ENCODE assay signal across 8 mouse cellular contexts in the genomic region with DNA sequence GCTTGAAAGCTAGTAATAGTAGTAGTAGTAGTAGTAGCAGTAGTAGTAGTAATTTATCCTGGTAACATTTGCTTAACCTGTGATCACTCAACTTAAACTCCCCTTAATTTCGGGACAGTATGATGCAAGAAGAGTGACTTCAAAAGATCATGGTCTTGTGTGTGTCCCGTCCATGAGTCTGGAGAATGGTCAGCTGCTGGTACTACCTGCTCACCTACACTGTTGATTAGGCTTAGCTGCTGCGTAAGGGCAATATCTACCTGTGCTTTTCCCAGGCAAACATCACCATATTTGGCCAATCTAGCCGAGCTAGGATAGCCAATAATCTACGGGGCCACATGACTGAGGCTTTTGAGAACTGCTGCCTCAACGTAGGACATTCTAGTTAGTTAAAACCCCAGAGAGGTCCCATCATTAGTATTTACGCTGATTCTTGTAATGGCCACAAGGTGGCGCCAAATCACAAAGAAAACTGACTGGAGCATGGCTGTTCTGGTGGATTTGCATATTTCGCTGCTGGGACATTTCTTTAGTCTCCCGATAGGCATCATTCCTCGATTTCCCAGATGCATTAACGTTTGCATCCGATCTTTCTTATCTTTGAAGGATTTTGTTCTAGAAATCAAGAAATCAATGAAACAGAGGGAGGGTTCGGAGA. TPM values are rescaled to one million over a fixed set of nuclear protein-coding genes. Genes with fewer than 3 reads are reported as not detected.
DNase-seq lines count a peak whose midpoint lies in the region; ATAC-seq and TF ChIP-seq lines count a peak whose summit lies in the region.

No protein-coding gene starts in this region.

- 0 out of 2 replicates have a peak overlapping the region, but pooled peaks have one; percentile 32 for H3K9ac ChIP-seq in embryonic facial prominence, embryonic 13.5 days
- no peak overlapping the region for H3K9ac ChIP-seq in heart, embryonic 12.5 days
- peak overlapping the region; percentile 19; the same call in 1 of the 2 replicates for H3K9ac ChIP-seq in kidney, embryonic 15.5 days
- H3K9ac ChIP-seq in limb, embryonic 14.5 days (ENCODE audit: low read depth, low read length, severe bottlenecking), result no peak overlapping the region
- H3K9ac ChIP-seq in midbrain, embryonic 16.5 days (ENCODE audit: low read depth, low read length), result peak overlapping the region; percentile 49

- peak; percentile 74; the same call in 1 of the 2 replicates for ATAC-seq in embryonic facial prominence, embryonic 13.5 days (ENCODE audit: insufficient number of reproducible peaks, insufficient read depth, low FRiP score, low TSS enrichment, low read depth)
- ATAC-seq in heart, embryonic 12.5 days (ENCODE audit: insufficient number of reproducible peaks, low FRiP score), result no peak
- peak; percentile 92 for ATAC-seq in kidney, embryonic 15.5 days (replicated peaks; ENCODE audit: low FRiP score)
- peak; percentile 80; the same call in 1 of the 2 replicates for ATAC-seq in limb, embryonic 14.5 days (ENCODE audit: low FRiP score, low read depth)
- ATAC-seq in midbrain, embryonic 16.5 days, result peak; percentile 91

- TF ChIP-seq POLR2A in limb, embryonic 14.5 days (IDR thresholded peaks at IDR 0.05; ENCODE audit: borderline replicate concordance, extremely low read depth, insufficient read depth, insufficient read length), result no peak

- peak overlapping the region; percentile 24; the same call in 1 of the 2 replicates for H3K4me3 ChIP-seq in embryonic facial prominence, embryonic 13.5 days
- H3K4me3 ChIP-seq in heart, embryonic 12.5 days, result 0 out of 2 replicates have a peak overlapping the region, but pooled peaks have one; percentile 15
- no peak overlapping the region for H3K4me3 ChIP-seq in kidney, embryonic 15.5 days (replicated peaks)
- peak overlapping the region; percentile 19 for H3K4me3 ChIP-seq in limb, embryonic 14.5 days (replicated peaks; ENCODE audit: low read length)
- peak overlapping the region; percentile 28 for H3K4me3 ChIP-seq in midbrain, embryonic 16.5 days (ENCODE audit: low read depth, low read length)

- no peaks in the 10 kb centered on the region for H3K9me3 ChIP-seq in embryonic facial prominence, embryonic 13.5 days
- no peaks in the 10 kb centered on the region for H3K9me3 ChIP-seq in heart, embryonic 12.5 days (replicated peaks)
- no peaks in the 10 kb centered on the region for H3K9me3 ChIP-seq in kidney, embryonic 15.5 days (replicated peaks)
- H3K9me3 ChIP-seq in limb, embryonic 14.5 days (ENCODE audit: control insufficient read depth, low read length), result no peaks in the 10 kb centered on the region
- no peaks in the 10 kb centered on the region for H3K9me3 ChIP-seq in midbrain, embryonic 16.5 days (replicated peaks; ENCODE audit: control insufficient read depth, low read length, poor library complexity, severe bottlenecking)

- no peaks in the 10 kb centered on the region for H3K36me3 ChIP-seq in embryonic facial prominence, embryonic 13.5 days
- no peaks in the 10 kb centered on the region for H3K36me3 ChIP-seq in heart, embryonic 12.5 days
- no peaks in the 10 kb centered on the region for H3K36me3 ChIP-seq in kidney, embryonic 15.5 days
- H3K36me3 ChIP-seq in limb, embryonic 14.5 days (ENCODE audit: control insufficient read depth, insufficient read depth, low read length), result no peaks in the 10 kb centered on the region
- no peaks in the 10 kb centered on the region for H3K36me3 ChIP-seq in midbrain, embryonic 16.5 days (ENCODE audit: control insufficient read depth, insufficient read depth, low read length)
- H3K36me3 ChIP-seq in splenic B cell, adult 2 months (ENCODE audit: control insufficient read depth, insufficient read depth, low read length, poor library complexity, severe bottlenecking), result no peaks in the 10 kb centered on the region

- H3K27ac ChIP-seq in embryonic facial prominence, embryonic 13.5 days, result no peak overlapping the region
- no peak overlapping the region for H3K27ac ChIP-seq in heart, embryonic 12.5 days (ENCODE audit: poor library complexity, severe bottlenecking)
- H3K27ac ChIP-seq in kidney, embryonic 15.5 days, result no peak overlapping the region
- H3K27ac ChIP-seq in limb, embryonic 14.5 days (replicated peaks; ENCODE audit: low read depth, low read length), result no peak overlapping the region
- no peak overlapping the region for H3K27ac ChIP-seq in midbrain, embryonic 16.5 days (ENCODE audit: low read length)

- peaks cover 8% of the 10 kb centered on the region for H3K4me1 ChIP-seq in embryonic facial prominence, embryonic 13.5 days
- no peaks in the 10 kb centered on the region for H3K4me1 ChIP-seq in heart, embryonic 12.5 days (replicated peaks)
- peaks cover 4% of the 10 kb centered on the region; the same call in 1 of the 2 replicates for H3K4me1 ChIP-seq in kidney, embryonic 15.5 days
- no peaks in the 10 kb centered on the region for H3K4me1 ChIP-seq in limb, embryonic 14.5 days (ENCODE audit: control insufficient read depth, insufficient read depth, low read length)
- no peaks in the 10 kb centered on the region for H3K4me1 ChIP-seq in midbrain, embryonic 16.5 days (ENCODE audit: control insufficient read depth, insufficient read depth, low read length)

- peak overlapping the region; percentile 49 for H3K4me2 ChIP-seq in embryonic facial prominence, embryonic 13.5 days
- peak overlapping the region; percentile 53 for H3K4me2 ChIP-seq in heart, embryonic 12.5 days
- peak overlapping the region; percentile 52 for H3K4me2 ChIP-seq in kidney, embryonic 15.5 days
- peak overlapping the region; percentile 46 for H3K4me2 ChIP-seq in limb, embryonic 14.5 days (replicated peaks; ENCODE audit: low read depth, low read length, severe bottlenecking)
- H3K4me2 ChIP-seq in midbrain, embryonic 16.5 days (ENCODE audit: low read length), result peak overlapping the region; percentile 50

- H3K27me3 ChIP-seq in embryonic facial prominence, embryonic 13.5 days, result no peaks in the 10 kb centered on the region
- H3K27me3 ChIP-seq in heart, embryonic 12.5 days (replicated peaks), result no peaks in the 10 kb centered on the region
- no peaks in the 10 kb centered on the region for H3K27me3 ChIP-seq in kidney, embryonic 15.5 days
- H3K27me3 ChIP-seq in limb, embryonic 14.5 days (ENCODE audit: control insufficient read depth, insufficient read depth, low read length), result no peaks in the 10 kb centered on the region
- no peaks in the 10 kb centered on the region for H3K27me3 ChIP-seq in midbrain, embryonic 16.5 days (ENCODE audit: control insufficient read depth, insufficient read depth, low read depth, low read length)
- no peaks in the 10 kb centered on the region for H3K27me3 ChIP-seq in splenic B cell, adult 2 months (ENCODE audit: control insufficient read depth, insufficient read depth, low read length, poor library complexity, severe bottlenecking)

- peak; percentile 77 to 80 for DNase-seq in B cell, adult 2 months
- peak; percentile 53 for DNase-seq in adrenal gland, postnatal 25 days
- DNase-seq in limb, embryonic 14.5 days (ENCODE audit: low spot score), result peak; percentile 79
- DNase-seq in splenic B cell, adult 2 months (ENCODE audit: low read depth, low spot score), result peak; percentile 84

- 16% methylated on average over 14 of the region's 14 CpGs for WGBS in embryonic facial prominence, embryonic 13.5 days
- 17% methylated on average over 14 of the region's 14 CpGs for WGBS in heart, embryonic 12.5 days
- WGBS in kidney, embryonic 15.5 days, result 18% methylated on average over 14 of the region's 14 CpGs
- WGBS in limb, embryonic 14.5 days, result 21% methylated on average over 14 of the region's 14 CpGs
- WGBS in midbrain, embryonic 16.5 days, result 18% methylated on average over 14 of the region's 14 CpGs

RNA-seq across cellular contexts. Expression of a gene that starts 26.0 kb away (rescaled TPM):
- 2.2 TPM in 2 replicates for total RNA-seq in adrenal gland, postnatal 25 days (2021)
- polyA plus RNA-seq in embryonic facial prominence, embryonic 13.5 days (2015; fragmentation: Nextera tagmentation; extraction: Ambion mirVana), result 1.6 and 2.0 TPM in 2 replicates
- polyA plus RNA-seq in heart, embryonic 12.5 days (2016; fragmentation: Nextera tagmentation; extraction: Ambion mirVana), result 0.38 and 0.64 TPM in 2 replicates
- polyA plus RNA-seq in kidney, embryonic 15.5 days (2015; fragmentation: Nextera tagmentation; extraction: Ambion mirVana), result 0.89 and 1.1 TPM in 2 replicates
- 0.88 and 1.4 TPM in 2 replicates for polyA plus RNA-seq in limb, embryonic 14.5 days (2012; rRNA removed)
- polyA plus RNA-seq in limb, embryonic 14.5 days (2014; fragmentation: Nextera tagmentation; extraction: Ambion mirVana), result 1.7 and 2.9 TPM in 2 replicates
- 0.77 and 1.1 TPM in 2 replicates for polyA plus RNA-seq in midbrain, embryonic 16.5 days (2015; fragmentation: Nextera tagmentation; extraction: Ambion mirVana)

Comparison
In these comparisons a context has a peak if more than half of its experiments do, and no peak if none do; other contexts are left out.
1. H3K9ac ChIP-seq: peak in embryonic facial prominence, embryonic 13.5 days (single experiment), kidney, embryonic 15.5 days (single experiment) and midbrain, embryonic 16.5 days (single experiment); none in heart, embryonic 12.5 days (single experiment) and limb, embryonic 14.5 days (single experiment).
2. Peak in every context shown above with its lines, with median percentiles within 50 percentile points of each other: DNase-seq and H3K4me2 ChIP-seq.